Mouse (Mus musculus) erythroblast, embryonic 14.5 days (primary cell): Measurements from ENCODE around the gene Ap5b1.

Experiments
- GATA1 ChIP-seq: IDR thresholded peaks from 2 replicates; pipeline ENCODE4 v1.6.1; 2012; ENCODE audit warnings: low read length, inconsistent platforms, mixed read lengths
- TAL1 ChIP-seq: IDR thresholded peaks from 3 replicates; pipeline ENCODE4 v1.6.1; 2012; ENCODE audit warnings: low read length, inconsistent platforms, mixed read lengths

DNA sequence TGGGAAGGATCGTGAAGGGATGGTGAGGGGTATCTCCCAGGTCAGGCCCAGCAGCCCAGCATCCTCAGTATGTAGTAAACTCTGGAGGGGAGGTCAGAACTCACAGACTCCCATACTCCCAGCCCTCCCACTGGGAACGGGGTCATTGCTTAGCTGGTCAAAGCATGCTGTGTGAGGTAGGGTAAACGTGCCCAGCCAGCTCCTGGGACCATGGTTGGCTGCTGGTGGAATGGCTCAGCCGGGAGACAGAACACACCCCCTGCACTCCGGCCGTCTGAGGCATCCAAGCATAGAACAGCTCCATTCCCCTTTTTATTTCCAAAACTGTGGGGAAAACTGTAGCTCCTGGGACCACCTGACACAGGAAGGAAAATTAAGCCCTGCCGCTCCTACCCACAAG, 9.7 kb upstream of the Ap5b1 start:
- TF ChIP-seq GATA1 (no peak), TAL1 (no peak)
